Mouse (Mus musculus) lung, embryonic 16.5 days (tissue): Measurements from ENCODE around the gene Igfbp4. TPM values are rescaled to one million over a fixed set of nuclear protein-coding genes. Genes with fewer than 3 reads are reported as not detected.
A peak's percentile ranks its signal among the peaks of the same experiment; 100 is the strongest.

Experiments used
- ATAC-seq: fragments of 200-750 bp; cut with Nextera tagmentation; 2 replicates; pipeline ENCODE4 v1.8.0; 2017; ENCODE audit warnings: low read depth, mild to moderate bottlenecking, moderate library complexity
- H3K27ac ChIP-seq: fragments of 300-500 bp; sonication (generic); 2 replicates; pipeline ENCODE4 v1.5.1; 2014; ENCODE audit warnings: mild to moderate bottlenecking, control low read depth, low read length
- H3K27me3 ChIP-seq: fragments of 300-500 bp; sonication (generic); 2 replicates; pipeline ENCODE4 v1.6.1; 2014; ENCODE audit warnings: low read depth, low read length, mixed read lengths; ENCODE audit not compliant: control insufficient read depth, insufficient read depth
- H3K36me3 ChIP-seq: fragments of 300-500 bp; sonication (generic); 2 replicates; pipeline ENCODE4 v1.6.1; 2014; ENCODE audit warnings: low read length; ENCODE audit not compliant: control insufficient read depth, insufficient read depth
- H3K4me1 ChIP-seq: fragments of 300-500 bp; sonication (generic); replicated peaks from 2 replicates; pipeline ENCODE4 v1.6.1; 2014; ENCODE audit warnings: low read length, mixed read lengths; ENCODE audit not compliant: control insufficient read depth, insufficient read depth
- H3K4me2 ChIP-seq: fragments of 300-500 bp; sonication (generic); 2 replicates; pipeline ENCODE4 v1.6.1; 2014; ENCODE audit warnings: low read depth, low read length, control low read depth
- H3K4me3 ChIP-seq: fragments of 300-500 bp; sonication (generic); 2 replicates; pipeline ENCODE4 v1.5.1; 2014; ENCODE audit warnings: mild to moderate bottlenecking, low read length, control low read depth
- H3K9ac ChIP-seq: fragments of 300-500 bp; sonication (generic); 2 replicates; pipeline ENCODE4 v1.6.1; 2014; ENCODE audit warnings: low read length, control low read depth
- H3K9me3 ChIP-seq: fragments of 300-500 bp; sonication (generic); 2 replicates; pipeline ENCODE4 v1.6.1; 2016; ENCODE audit warnings: low read length; ENCODE audit not compliant: control insufficient read depth
- WGBS: fragments of 180-500 bp; shearing (Covaris S2); extraction: QIAGEN DNeasy Blood & Tissue Kit; methylation state at CpG from one replicate; pipeline ENCODE4 v1.1.7; 2014; 5-methylcytosine and 5-hydroxymethylcytosine counted together
- polyA plus RNA-seq: library from polyadenylated mRNA; unstranded; fragments of >200 nt; fragmentation: Nextera tagmentation; extraction: Ambion mirVana; gene quantifications from 2 replicates; pipeline ENCODE4 v1.2.1, GENCODE M21; 2015

Igfbp4 gene
- polyA plus RNA-seq = 498 TPM in 2 replicates

DNA sequence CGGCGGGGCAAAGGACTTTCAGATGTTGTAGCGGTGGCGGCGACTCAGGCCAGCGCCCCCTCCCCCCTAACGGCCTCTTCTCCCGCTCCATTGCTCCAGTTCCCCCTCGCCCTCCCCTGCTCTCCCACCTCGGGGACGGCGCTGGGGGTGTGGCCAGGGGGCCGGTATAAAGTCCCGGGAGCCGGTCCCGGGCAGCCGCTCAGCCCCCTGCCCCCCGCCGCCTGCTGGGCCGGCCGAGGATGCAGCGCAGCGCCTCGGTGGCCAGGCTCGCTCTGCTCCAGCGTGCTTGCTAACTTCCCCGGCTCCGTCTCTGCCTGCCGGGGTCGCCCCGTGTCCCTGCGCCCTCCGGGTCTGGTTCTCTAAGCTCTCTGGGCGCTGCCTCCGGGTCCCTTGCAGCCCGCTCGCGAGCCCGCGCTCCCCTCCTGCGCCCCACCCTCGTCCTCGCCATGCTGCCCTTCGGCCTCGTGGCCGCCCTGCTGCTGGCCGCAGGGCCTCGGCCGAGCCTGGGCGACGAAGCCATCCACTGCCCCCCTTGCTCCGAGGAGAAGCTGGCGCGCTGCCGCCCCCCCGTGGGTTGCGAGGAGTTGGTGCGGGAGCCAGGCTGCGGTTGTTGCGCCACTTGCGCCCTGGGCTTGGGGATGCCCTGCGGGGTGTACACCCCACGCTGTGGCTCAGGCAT is at the start of gene Igfbp4:
Igfbp4 (plus strand) TSS at position 194 of the 679 bp plus-strand sequence.
- under 1% methylated on average over 61 of the region's 63 CpGs for WGBS
- peak within 1 kb of the TSS; percentile 88 for H3K9ac ChIP-seq
- no peaks in the 10 kb centered on the region for H3K27me3 ChIP-seq
- peak within 1 kb of the TSS; percentile 72 for H3K4me3 ChIP-seq
- H3K9me3 ChIP-seq = no peaks in the 10 kb centered on the region
- H3K4me2 ChIP-seq = peak within 1 kb of the TSS; percentile 89
- peak within 1 kb of the TSS; percentile 94 for H3K27ac ChIP-seq
- ATAC-seq = peak; percentile 86
- peaks cover 30% of the 10 kb centered on the region for H3K4me1 ChIP-seq
- no peaks in the 10 kb centered on the region for H3K36me3 ChIP-seq

DNA sequence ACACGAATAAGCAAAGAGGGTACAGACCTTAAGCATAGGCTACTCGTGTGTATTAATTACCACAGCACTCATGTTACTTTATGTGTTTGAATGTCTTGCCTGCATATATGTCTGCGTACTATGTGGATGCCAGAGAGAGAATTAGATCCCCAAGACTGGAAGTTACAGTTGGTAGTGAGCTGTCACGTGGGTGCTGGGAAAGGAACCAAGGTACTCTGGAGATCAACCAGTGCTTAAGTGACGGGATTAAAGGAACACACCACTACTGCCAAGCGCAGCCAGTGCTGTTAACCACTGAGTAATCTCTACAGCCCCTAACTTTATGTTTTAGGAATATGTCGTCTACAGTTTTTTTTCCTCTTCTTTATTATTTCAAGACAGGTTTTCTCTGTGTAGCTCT is 45.1 kb upstream of the Igfbp4 start:
- 92% methylated on average over 7 of the region's 7 CpGs for WGBS
- peaks cover 76% of the 10 kb centered on the region for H3K36me3 ChIP-seq
- no peaks in the 10 kb centered on the region for H3K4me1 ChIP-seq
- H3K27ac ChIP-seq = no peak overlapping the region
- no peak overlapping the region for H3K4me3 ChIP-seq
- no peak overlapping the region for H3K4me2 ChIP-seq
- no peaks in the 10 kb centered on the region for H3K27me3 ChIP-seq
- H3K9ac ChIP-seq = no peak overlapping the region
- ATAC-seq = no peak
- no peaks in the 10 kb centered on the region for H3K9me3 ChIP-seq

DNA sequence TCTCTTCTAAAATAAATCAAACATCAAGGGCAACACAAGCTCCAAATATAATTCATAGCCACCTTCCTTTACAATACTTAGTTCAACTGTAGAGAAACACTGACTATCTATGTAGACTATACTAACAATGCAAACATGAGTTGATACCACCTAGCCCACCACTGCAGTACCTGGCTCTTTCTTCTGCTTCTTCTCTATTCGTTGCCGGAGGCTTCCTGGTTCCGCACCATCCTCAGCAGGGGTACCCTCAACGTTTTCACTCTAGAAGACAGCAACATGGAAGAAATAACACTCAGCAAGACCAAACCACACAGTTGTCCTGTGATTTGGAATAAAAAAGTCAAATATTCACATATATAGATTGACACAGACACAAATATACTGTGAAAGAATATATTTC is 43.4 kb upstream of the Igfbp4 start:
- WGBS = 90% methylated on average over 4 of the region's 4 CpGs
- peaks cover 77% of the 10 kb centered on the region for H3K36me3 ChIP-seq

DNA sequence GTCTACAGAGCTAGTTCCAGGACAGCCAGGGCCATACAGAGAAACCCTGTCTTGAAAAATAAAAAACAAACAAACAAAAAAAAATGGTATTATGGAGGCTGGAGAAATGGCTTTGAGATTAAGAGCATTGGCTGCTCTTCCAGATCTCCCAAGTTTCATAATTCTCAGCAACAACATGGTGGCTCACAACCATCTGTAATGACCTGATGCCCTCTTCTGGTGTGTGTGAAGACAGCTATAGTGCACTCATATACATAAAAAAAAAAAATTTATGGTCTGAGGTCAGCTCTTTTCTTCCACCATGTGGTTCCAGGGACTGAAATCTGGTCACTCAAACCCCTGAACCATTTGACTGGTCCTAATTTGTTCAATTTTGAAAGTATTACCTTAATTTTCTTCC is 42.3 kb upstream of the Igfbp4 start:
- Histone ChIP-seq H3K9me3 (no peaks in the 10 kb centered on the region), H3K27me3 (no peaks in the 10 kb centered on the region), H3K27ac (no peak overlapping the region), H3K4me2 (no peak overlapping the region), H3K4me1 (no peaks in the 10 kb centered on the region), H3K36me3 (peaks cover 75% of the 10 kb centered on the region), H3K9ac (no peak overlapping the region), H3K4me3 (no peak overlapping the region)
- ATAC-seq = no peak

More for the DNA sequence above, 43.4 kb upstream of the Igfbp4 start:
- Histone ChIP-seq H3K9me3 (no peaks in the 10 kb centered on the region), H3K4me3 (no peak overlapping the region), H3K4me1 (no peaks in the 10 kb centered on the region), H3K4me2 (no peak overlapping the region), H3K27ac (no peak overlapping the region), H3K27me3 (no peaks in the 10 kb centered on the region), H3K9ac (no peak overlapping the region)
- ATAC-seq = no peak

DNA sequence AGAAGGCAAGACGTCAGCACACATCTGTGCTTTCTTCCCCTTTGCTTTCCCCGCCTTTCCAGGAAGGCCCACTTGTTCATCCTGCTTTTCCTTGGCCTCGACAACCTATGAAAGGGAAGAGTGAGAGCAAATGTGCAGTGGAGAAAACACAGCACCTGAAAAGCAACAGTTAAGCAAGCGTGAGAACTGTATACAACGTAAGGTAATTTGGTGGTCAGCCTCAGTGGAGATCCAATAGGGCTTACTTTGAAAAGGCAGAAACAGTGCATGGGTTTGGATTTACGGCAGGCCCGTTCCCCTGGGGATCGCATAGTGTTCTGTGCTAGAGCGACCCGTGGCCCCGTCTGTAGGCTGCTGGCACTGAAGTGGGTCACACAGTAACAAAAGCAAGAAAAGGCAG is 41.8 kb upstream of the Igfbp4 start:
- no peaks in the 10 kb centered on the region for H3K4me1 ChIP-seq
- H3K36me3 ChIP-seq = peaks cover 75% of the 10 kb centered on the region
- no peaks in the 10 kb centered on the region for H3K27me3 ChIP-seq
- no peaks in the 10 kb centered on the region for H3K9me3 ChIP-seq
- no peak overlapping the region for H3K4me2 ChIP-seq
- H3K4me3 ChIP-seq = no peak overlapping the region
- no peak overlapping the region for H3K27ac ChIP-seq
- no peak for ATAC-seq
- WGBS = 91% methylated on average over 11 of the region's 11 CpGs
- no peak overlapping the region for H3K9ac ChIP-seq

DNA sequence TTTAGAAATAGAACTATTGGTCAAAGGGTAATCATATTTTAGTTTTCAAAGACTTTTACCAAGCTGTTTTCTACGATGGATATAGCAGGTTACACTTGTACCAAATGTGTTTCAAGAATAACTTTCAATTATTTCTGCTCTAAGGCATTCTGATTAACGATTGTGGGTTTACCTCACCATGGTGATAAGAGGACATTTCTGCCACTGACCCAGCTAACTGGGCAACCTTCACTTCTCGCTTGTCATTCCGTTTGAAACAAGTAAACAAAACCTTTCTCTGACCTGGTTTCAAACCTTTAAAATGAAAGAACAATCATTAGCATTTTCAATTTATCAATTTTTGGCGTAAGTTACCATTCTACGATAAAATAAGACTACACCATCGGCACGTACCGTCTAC is 34.3 kb upstream of the Igfbp4 start:
- Histone ChIP-seq H3K36me3 (peaks cover 67% of the 10 kb centered on the region), H3K4me3 (no peak overlapping the region)

DNA sequence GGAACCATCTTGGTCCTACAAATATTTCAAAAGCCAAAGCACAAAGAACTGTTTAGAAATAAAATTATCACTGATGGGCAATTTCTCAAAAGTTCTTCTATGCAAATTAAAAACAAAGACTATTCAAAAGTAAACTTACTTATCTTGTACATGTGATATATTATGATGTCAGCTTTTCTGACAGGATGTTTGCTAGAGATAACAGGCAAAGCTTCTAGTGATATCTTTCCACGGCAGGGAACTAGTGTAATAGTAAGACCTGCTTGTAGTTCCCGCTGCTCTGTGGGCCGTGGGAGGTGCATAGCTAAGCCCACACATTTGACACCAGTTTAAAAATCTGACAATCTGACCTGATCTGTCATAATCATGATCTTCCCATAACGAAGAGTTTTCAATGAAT is 30.9 kb upstream of the Igfbp4 start:
- Histone ChIP-seq H3K27me3 (no peaks in the 10 kb centered on the region), H3K9me3 (no peaks in the 10 kb centered on the region), H3K27ac (no peak overlapping the region), H3K4me2 (no peak overlapping the region), H3K4me3 (no peak overlapping the region), H3K9ac (no peak overlapping the region), H3K36me3 (peaks cover 68% of the 10 kb centered on the region), H3K4me1 (no peaks in the 10 kb centered on the region)
- 62% methylated on average over 4 of the region's 4 CpGs for WGBS
- no peak for ATAC-seq

More for the DNA sequence above, 34.3 kb upstream of the Igfbp4 start:
- Histone ChIP-seq H3K9me3 (no peaks in the 10 kb centered on the region), H3K4me1 (no peaks in the 10 kb centered on the region), H3K9ac (no peak overlapping the region), H3K27ac (no peak overlapping the region), H3K4me2 (no peak overlapping the region), H3K27me3 (no peaks in the 10 kb centered on the region)
- WGBS = 85% methylated on average over 9 of the region's 9 CpGs
- no peak for ATAC-seq

DNA sequence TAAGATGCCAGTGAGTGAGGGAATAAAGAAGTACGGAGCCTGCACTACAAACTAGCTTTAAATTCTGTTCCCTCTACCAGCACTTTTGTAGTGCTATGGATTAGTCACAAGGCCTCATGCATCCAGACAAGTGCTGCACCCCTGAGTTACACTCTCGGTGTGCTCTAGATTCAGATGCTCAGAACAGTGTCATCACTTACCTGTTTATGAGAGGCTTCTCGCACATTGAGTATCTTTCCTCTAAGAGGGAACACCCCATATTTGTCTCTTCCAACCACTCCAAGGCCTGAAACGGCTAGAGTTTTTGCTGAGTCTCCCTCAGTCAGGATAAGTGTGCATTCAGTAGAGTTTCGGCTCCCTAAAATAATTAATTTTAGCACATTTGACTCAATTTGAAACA is 30.3 kb upstream of the Igfbp4 start:
- WGBS = 92% methylated on average over 5 of the region's 5 CpGs
- Histone ChIP-seq H3K9me3 (no peaks in the 10 kb centered on the region), H3K4me2 (no peak overlapping the region), H3K36me3 (peaks cover 68% of the 10 kb centered on the region), H3K9ac (no peak overlapping the region), H3K4me1 (no peaks in the 10 kb centered on the region), H3K27ac (no peak overlapping the region), H3K27me3 (no peaks in the 10 kb centered on the region), H3K4me3 (no peak overlapping the region)
- no peak for ATAC-seq

DNA sequence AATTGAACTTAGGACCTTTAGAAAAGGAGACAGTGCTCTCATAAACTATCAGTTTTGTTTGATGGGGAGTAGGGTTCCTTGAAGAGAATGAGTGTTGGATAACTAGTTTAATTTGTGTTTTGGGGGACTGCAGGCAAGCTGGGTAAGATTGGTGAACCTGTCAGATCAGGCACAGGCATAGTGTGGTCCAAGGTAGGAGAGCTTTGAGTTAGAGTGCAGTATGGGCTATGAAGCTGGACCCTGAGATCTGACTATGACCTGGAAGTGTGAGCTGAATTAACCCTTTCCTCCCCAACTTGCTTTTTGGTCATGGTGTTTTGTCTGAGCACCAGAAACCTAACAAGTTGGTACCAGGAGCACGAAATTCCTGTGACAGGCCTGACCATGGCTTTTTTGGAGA is 27.2 kb upstream of the Igfbp4 start:
- Histone ChIP-seq H3K36me3 (peaks cover 65% of the 10 kb centered on the region), H3K4me1 (no peaks in the 10 kb centered on the region), H3K4me3 (no peak overlapping the region), H3K9me3 (no peaks in the 10 kb centered on the region), H3K9ac (no peak overlapping the region), H3K27ac (no peak overlapping the region), H3K4me2 (no peak overlapping the region), H3K27me3 (no peaks in the 10 kb centered on the region)
- ATAC-seq = no peak
- 87% methylated on average over 1 of the region's 1 CpGs for WGBS

DNA sequence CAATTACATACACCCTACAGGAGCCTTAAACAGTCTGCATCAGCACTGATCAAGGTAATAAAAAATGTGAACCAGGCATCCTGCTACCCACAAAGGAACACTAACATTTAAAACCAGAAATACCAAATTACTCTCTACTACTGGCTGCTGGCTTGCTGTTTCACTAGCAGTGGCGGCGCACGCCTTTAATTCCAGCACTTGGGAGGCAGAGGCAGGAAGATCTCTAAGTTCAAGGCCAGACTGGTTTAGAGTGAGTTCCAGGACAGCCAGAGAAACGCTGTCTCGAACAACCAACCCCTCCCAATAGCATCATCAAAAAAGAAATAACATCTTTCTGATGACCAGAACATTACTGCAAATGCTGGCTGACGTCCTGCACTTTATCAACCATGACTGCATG is 21.2 kb upstream of the Igfbp4 start:
- no peak overlapping the region for H3K4me2 ChIP-seq
- H3K27me3 ChIP-seq = no peaks in the 10 kb centered on the region
- WGBS = 92% methylated on average over 6 of the region's 6 CpGs
- H3K27ac ChIP-seq = no peak overlapping the region
- peaks cover 42% of the 10 kb centered on the region for H3K36me3 ChIP-seq
- ATAC-seq = no peak
- H3K9me3 ChIP-seq = no peaks in the 10 kb centered on the region
- peaks cover 12% of the 10 kb centered on the region for H3K4me1 ChIP-seq
- H3K9ac ChIP-seq = no peak overlapping the region
- no peak overlapping the region for H3K4me3 ChIP-seq
